Mouse (Mus musculus): ENCODE data around the gene Mapre1. TPM values are rescaled to one million over a fixed set of nuclear protein-coding genes. Genes with fewer than 3 reads are reported as not detected.
"Not testable (repeated sequence)": the region's sequence is repeated elsewhere in the genome, so short reads cannot be mapped to it uniquely, and the experiment has no call there.

Gene Mapre1
- total and polyA plus RNA-seq, 2 experiments from 2014 or later: 91.8 to 372 TPM

- H3K4me3 ChIP-seq (ENCODE audit: low read depth, low read length): peak within 1 kb of the TSS; percentile 29; the same call in 1 of the 2 replicates
- H3K9me3 ChIP-seq (ENCODE audit: low read length): no peaks in the 10 kb centered on the region
- no peak within 1 kb of the TSS for H3K9ac ChIP-seq (replicated peaks; ENCODE audit: low read length, poor library complexity, severe bottlenecking)
- no peak for DNase-seq (ENCODE audit: low spot score)
- ATAC-seq (ENCODE audit: low FRiP score): no peak
- H3K4me1 ChIP-seq (ENCODE audit: insufficient read depth, low read length): no peaks in the 10 kb centered on the region
- no peak within 1 kb of the TSS for H3K27ac ChIP-seq (ENCODE audit: low read depth, low read length)
- TF ChIP-seq CTCF (IDR thresholded peaks at IDR 0.05): no peak
- WGBS: 51% methylated on average over 12 of the region's 12 CpGs
- H3K36me3 ChIP-seq (ENCODE audit: insufficient read depth, low read length): no peaks in the 10 kb centered on the region
- no peaks in the 10 kb centered on the region for H3K27me3 ChIP-seq (ENCODE audit: insufficient read depth, low read length)
- H3K4me2 ChIP-seq (ENCODE audit: low read depth, low read length, poor library complexity, severe bottlenecking): peak within 1 kb of the TSS; percentile 55
Observed at GRCm38 (mm10) chr2:153779394-153779981, 38.4 kb downstream of the Mapre1 start, which contains the start of gene Efcab8. Efcab8 (plus strand) TSS chr2:153779931.

GRCm38 (mm10) chr2:153781181-153781580 lies 40.1 kb downstream of the Mapre1 start:
- 87% methylated on average over 4 of the region's 4 CpGs for WGBS
- Histone ChIP-seq H3K4me1 (ENCODE audit: insufficient read depth, low read length) (no peaks in the 10 kb centered on the region), H3K27ac (ENCODE audit: low read depth, low read length) (no peak overlapping the region), H3K36me3 (ENCODE audit: insufficient read depth, low read length) (no peaks in the 10 kb centered on the region), H3K9me3 (ENCODE audit: low read length) (no peaks in the 10 kb centered on the region), H3K4me3 (ENCODE audit: low read depth, low read length) (no peak overlapping the region), H3K27me3 (ENCODE audit: insufficient read depth, low read length) (no peaks in the 10 kb centered on the region), H3K4me2 (ENCODE audit: low read depth, low read length, poor library complexity, severe bottlenecking) (no peak overlapping the region), H3K9ac (replicated peaks; ENCODE audit: low read length, poor library complexity, severe bottlenecking) (no peak overlapping the region)
- ATAC-seq (ENCODE audit: low FRiP score) (no peak), DNase-seq (ENCODE audit: low spot score) (no peak)
- no peak for TF ChIP-seq CTCF (IDR thresholded peaks at IDR 0.05)

- Histone ChIP-seq H3K9ac (replicated peaks; ENCODE audit: low read length, poor library complexity, severe bottlenecking) (no peak overlapping the region), H3K4me1 (ENCODE audit: insufficient read depth, low read length) (no peaks in the 10 kb centered on the region), H3K27me3 (ENCODE audit: insufficient read depth, low read length) (no peaks in the 10 kb centered on the region), H3K36me3 (ENCODE audit: insufficient read depth, low read length) (no peaks in the 10 kb centered on the region), H3K4me2 (ENCODE audit: low read depth, low read length, poor library complexity, severe bottlenecking) (no peak overlapping the region), H3K27ac (ENCODE audit: low read depth, low read length) (no peak overlapping the region), H3K9me3 (ENCODE audit: low read length) (no peaks in the 10 kb centered on the region), H3K4me3 (ENCODE audit: low read depth, low read length) (no peak overlapping the region)
- DNase-seq (ENCODE audit: low spot score): no peak
- no peak for TF ChIP-seq CTCF (IDR thresholded peaks at IDR 0.05)
- no peak for ATAC-seq (ENCODE audit: low FRiP score)
- WGBS: 89% methylated on average over 2 of the region's 2 CpGs
Observed at GRCm38 (mm10) chr2:153784668-153785067, 43.6 kb downstream of the Mapre1 start.

GRCm38 (mm10) chr2:153793366-153793765 lies 52.3 kb downstream of the Mapre1 start:
- H3K9me3 ChIP-seq (ENCODE audit: low read length): no peaks in the 10 kb centered on the region
- ATAC-seq (ENCODE audit: low FRiP score): no peak
- H3K27me3 ChIP-seq (ENCODE audit: insufficient read depth, low read length): no peaks in the 10 kb centered on the region
- H3K9ac ChIP-seq (replicated peaks; ENCODE audit: low read length, poor library complexity, severe bottlenecking): no peak overlapping the region
- no peaks in the 10 kb centered on the region for H3K4me1 ChIP-seq (ENCODE audit: insufficient read depth, low read length)
- H3K4me3 ChIP-seq (ENCODE audit: low read depth, low read length): no peak overlapping the region
- TF ChIP-seq CTCF (IDR thresholded peaks at IDR 0.05): no peak
- DNase-seq (ENCODE audit: low spot score): no peak
- no peak overlapping the region for H3K27ac ChIP-seq (ENCODE audit: low read depth, low read length)
- no peaks in the 10 kb centered on the region for H3K36me3 ChIP-seq (ENCODE audit: insufficient read depth, low read length)
- no peak overlapping the region for H3K4me2 ChIP-seq (ENCODE audit: low read depth, low read length, poor library complexity, severe bottlenecking)

- ATAC-seq (ENCODE audit: low FRiP score) (no peak), DNase-seq (ENCODE audit: low spot score) (no peak)
- no peaks in the 10 kb centered on the region for H3K9me3 ChIP-seq (ENCODE audit: low read length)
- H3K27ac ChIP-seq (ENCODE audit: low read depth, low read length): no peak overlapping the region
- TF ChIP-seq CTCF (IDR thresholded peaks at IDR 0.05): peak; percentile 37
- no peaks in the 10 kb centered on the region for H3K27me3 ChIP-seq (ENCODE audit: insufficient read depth, low read length)
- H3K4me2 ChIP-seq (ENCODE audit: low read depth, low read length, poor library complexity, severe bottlenecking): no peak overlapping the region
- no peak overlapping the region for H3K4me3 ChIP-seq (ENCODE audit: low read depth, low read length)
- no peaks in the 10 kb centered on the region for H3K36me3 ChIP-seq (ENCODE audit: insufficient read depth, low read length)
- 56% methylated on average over 5 of the region's 5 CpGs for WGBS
- H3K4me1 ChIP-seq (ENCODE audit: insufficient read depth, low read length): no peaks in the 10 kb centered on the region
- H3K9ac ChIP-seq (replicated peaks; ENCODE audit: low read length, poor library complexity, severe bottlenecking): no peak overlapping the region
Observed at GRCm38 (mm10) chr2:153795090-153795489, 54.0 kb downstream of the Mapre1 start.

GRCm38 (mm10) chr2:153807464-153807863 lies 66.4 kb downstream of the Mapre1 start:
- not testable (repeated sequence) for H3K27ac ChIP-seq (ENCODE audit: low read depth, low read length); ATAC-seq (ENCODE audit: low FRiP score); H3K4me1 ChIP-seq (ENCODE audit: insufficient read depth, low read length); H3K27me3 ChIP-seq (ENCODE audit: insufficient read depth, low read length); H3K9me3 ChIP-seq (ENCODE audit: low read length); H3K36me3 ChIP-seq (ENCODE audit: insufficient read depth, low read length); H3K4me2 ChIP-seq (ENCODE audit: low read depth, low read length, poor library complexity, severe bottlenecking); H3K9ac ChIP-seq (replicated peaks; ENCODE audit: low read length, poor library complexity, severe bottlenecking); H3K4me3 ChIP-seq (ENCODE audit: low read depth, low read length)
- DNase-seq (ENCODE audit: low spot score): peak; percentile 74
- peak; percentile 74 for TF ChIP-seq CTCF (IDR thresholded peaks at IDR 0.05)
